Mouse (Mus musculus): ENCODE measurements around the gene Tnfrsf17. TPM values are rescaled to one million over a fixed set of nuclear protein-coding genes. Genes with fewer than 3 reads are reported as not detected.
"Not testable (repeated sequence)": the region's sequence is repeated elsewhere in the genome, so short reads cannot be mapped to it uniquely, and the experiment has no call there.

Gene Tnfrsf17
- not detected in 2 replicates for polyA plus RNA-seq (2011; ENCODE audit: insufficient read length, low read depth, missing spikeins)

GRCm38 (mm10) chr16:11313512-11313911 lies at the start of gene Tnfrsf17:
Gene Tnfrsf17, plus strand, starts transcription at chr16:11313812.
- Histone ChIP-seq H3K4me1 (ENCODE audit: control insufficient read depth, insufficient read depth, low read length) (no peaks in the 10 kb centered on the region), H3K27ac (ENCODE audit: insufficient read depth, low read length) (no peak within 1 kb of the TSS), H3K4me3 (ENCODE audit: insufficient read depth, low read length) (no peak within 1 kb of the TSS)
- no peak for TF ChIP-seq CTCF (IDR thresholded peaks at IDR 0.05; ENCODE audit: borderline replicate concordance, insufficient read depth, low read length)
- TF ChIP-seq POLR2A (IDR thresholded peaks at IDR 0.05; ENCODE audit: low read depth, low read length), result no peak

DNA sequence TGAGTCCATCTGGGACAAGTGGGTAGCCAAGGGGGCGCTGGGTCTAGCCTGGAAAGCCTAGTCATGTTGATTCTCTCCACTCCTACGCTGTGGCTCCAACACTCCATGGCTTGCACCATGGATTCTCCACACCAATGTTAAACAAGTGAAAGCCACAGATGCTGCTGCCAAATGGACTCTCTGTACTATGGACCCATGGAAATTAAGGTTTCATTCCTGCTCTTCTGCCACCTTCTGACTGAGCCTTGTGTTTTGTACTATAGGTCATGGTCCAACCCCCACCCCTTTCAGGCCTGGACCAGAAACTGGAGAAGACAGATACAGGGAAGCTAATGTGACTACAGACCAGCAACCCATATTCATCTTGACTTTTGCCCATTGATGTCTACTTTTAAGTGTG lies 47.1 kb upstream of the Tnfrsf17 start:
- TF ChIP-seq CTCF (IDR thresholded peaks at IDR 0.05; ENCODE audit: borderline replicate concordance, insufficient read depth, low read length), result no peak
- no peak for TF ChIP-seq POLR2A (IDR thresholded peaks at IDR 0.05; ENCODE audit: low read depth, low read length)
- no peak overlapping the region for H3K4me3 ChIP-seq (ENCODE audit: insufficient read depth, low read length)
- H3K27ac ChIP-seq (ENCODE audit: insufficient read depth, low read length), result no peak overlapping the region
- H3K4me1 ChIP-seq (ENCODE audit: control insufficient read depth, insufficient read depth, low read length), result no peaks in the 10 kb centered on the region

DNA sequence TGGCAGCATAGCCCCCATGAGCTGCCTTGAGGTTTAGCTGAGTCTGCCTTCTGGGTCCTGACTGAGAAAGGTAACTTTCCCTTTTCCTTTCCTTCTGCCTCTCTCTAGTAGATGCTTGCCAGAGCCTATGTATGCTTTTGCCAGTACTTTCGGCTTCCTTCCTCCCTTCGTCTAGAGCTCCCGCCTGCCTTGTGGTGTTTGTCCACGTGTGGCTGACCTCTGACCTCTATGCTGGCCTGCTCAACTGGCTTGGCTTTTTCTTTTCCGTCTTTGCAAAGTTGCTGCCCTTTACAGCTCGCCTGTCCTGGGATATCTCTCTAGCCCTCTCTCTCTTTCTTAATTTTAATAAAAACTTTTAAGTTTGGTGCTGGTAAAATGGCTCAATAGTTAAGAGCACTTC lies 43.8 kb upstream of the Tnfrsf17 start:
- Histone ChIP-seq H3K4me1 (ENCODE audit: control insufficient read depth, insufficient read depth, low read length) (no peaks in the 10 kb centered on the region), H3K27ac (ENCODE audit: insufficient read depth, low read length) (no peak overlapping the region), H3K4me3 (ENCODE audit: insufficient read depth, low read length) (no peak overlapping the region)
- TF ChIP-seq CTCF (IDR thresholded peaks at IDR 0.05; ENCODE audit: borderline replicate concordance, insufficient read depth, low read length) (no peak), POLR2A (IDR thresholded peaks at IDR 0.05; ENCODE audit: low read depth, low read length) (no peak)

DNA sequence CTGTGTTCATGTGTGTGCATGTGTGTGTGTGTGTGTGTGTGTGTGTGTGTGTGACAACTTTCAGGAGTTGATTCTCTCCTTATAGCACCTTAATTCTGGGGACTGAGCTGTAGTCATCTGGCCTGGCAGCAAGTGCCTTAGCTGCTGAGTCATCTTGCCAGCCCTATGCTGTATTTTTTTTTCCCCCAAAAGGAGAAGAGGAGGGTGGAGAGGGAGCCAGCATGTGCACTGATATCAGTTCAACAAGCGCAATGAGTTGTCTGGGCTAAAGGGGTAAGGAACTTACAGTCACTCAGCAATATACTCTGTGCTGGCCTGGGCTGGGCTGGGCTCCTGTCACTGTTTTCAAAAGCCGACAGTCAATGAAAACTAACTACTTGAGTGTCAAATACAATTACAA lies 43.0 kb upstream of the Tnfrsf17 start:
- TF ChIP-seq CTCF (IDR thresholded peaks at IDR 0.05; ENCODE audit: borderline replicate concordance, insufficient read depth, low read length) (no peak), POLR2A (IDR thresholded peaks at IDR 0.05; ENCODE audit: low read depth, low read length) (no peak)
- H3K4me1 ChIP-seq (ENCODE audit: control insufficient read depth, insufficient read depth, low read length), result no peaks in the 10 kb centered on the region
- H3K27ac ChIP-seq (ENCODE audit: insufficient read depth, low read length), result no peak overlapping the region
- H3K4me3 ChIP-seq (ENCODE audit: insufficient read depth, low read length), result no peak overlapping the region

GRCm38 (mm10) chr16:11271073-11271472 lies 42.5 kb upstream of the Tnfrsf17 start:
- Histone ChIP-seq H3K4me3 (ENCODE audit: insufficient read depth, low read length) (no peak overlapping the region), H3K27ac (ENCODE audit: insufficient read depth, low read length) (no peak overlapping the region), H3K4me1 (ENCODE audit: control insufficient read depth, insufficient read depth, low read length) (no peaks in the 10 kb centered on the region)
- TF ChIP-seq POLR2A (IDR thresholded peaks at IDR 0.05; ENCODE audit: low read depth, low read length), result no peak
- TF ChIP-seq CTCF (IDR thresholded peaks at IDR 0.05; ENCODE audit: borderline replicate concordance, insufficient read depth, low read length), result no peak

DNA sequence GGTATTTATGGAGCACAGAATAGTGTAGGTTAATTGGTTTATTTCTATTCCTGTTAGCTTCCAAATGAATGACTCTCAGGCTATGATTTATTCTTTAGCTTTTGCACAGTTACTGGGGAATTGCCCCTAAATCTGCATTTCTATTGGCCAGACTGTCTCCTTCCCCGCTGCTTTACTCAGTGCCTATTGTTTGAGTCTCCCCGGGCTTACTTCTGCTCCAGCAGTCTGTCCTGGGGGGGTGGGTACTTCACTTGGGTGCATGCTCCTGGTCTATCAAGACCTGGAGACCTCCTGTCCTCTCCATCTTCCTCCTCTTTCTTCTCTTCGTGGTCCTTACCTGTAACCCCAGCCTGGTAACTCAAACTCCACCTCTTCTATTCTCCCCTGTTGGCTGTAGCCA lies 36.7 kb upstream of the Tnfrsf17 start:
- no peaks in the 10 kb centered on the region for H3K4me1 ChIP-seq (ENCODE audit: control insufficient read depth, insufficient read depth, low read length)
- no peak for TF ChIP-seq CTCF (IDR thresholded peaks at IDR 0.05; ENCODE audit: borderline replicate concordance, insufficient read depth, low read length)
- no peak for TF ChIP-seq POLR2A (IDR thresholded peaks at IDR 0.05; ENCODE audit: low read depth, low read length)
- no peak overlapping the region for H3K4me3 ChIP-seq (ENCODE audit: insufficient read depth, low read length)
- no peak overlapping the region for H3K27ac ChIP-seq (ENCODE audit: insufficient read depth, low read length)

DNA sequence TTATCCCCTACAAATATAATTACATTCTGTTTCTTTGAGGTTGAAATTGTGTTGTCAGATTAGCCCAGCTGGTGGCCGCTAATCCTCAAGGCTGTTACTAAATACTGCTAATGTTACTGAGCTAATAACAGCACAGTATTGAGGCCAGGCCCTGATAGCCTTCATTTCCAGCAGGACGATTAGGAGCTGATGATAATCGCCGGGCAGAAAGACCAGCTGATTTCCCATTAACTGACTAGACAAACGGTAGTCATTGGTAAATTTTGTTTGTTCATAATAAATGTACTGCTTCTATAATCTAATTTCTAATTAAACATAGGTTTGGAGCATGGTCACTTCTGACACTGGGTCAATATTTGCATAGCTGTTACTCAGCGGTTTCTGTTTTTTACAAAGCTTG lies 34.8 kb upstream of the Tnfrsf17 start:
- H3K4me1 ChIP-seq (ENCODE audit: control insufficient read depth, insufficient read depth, low read length), result no peaks in the 10 kb centered on the region
- no peak overlapping the region for H3K27ac ChIP-seq (ENCODE audit: insufficient read depth, low read length)
- H3K4me3 ChIP-seq (ENCODE audit: insufficient read depth, low read length), result no peak overlapping the region
- TF ChIP-seq POLR2A (IDR thresholded peaks at IDR 0.05; ENCODE audit: low read depth, low read length) (no peak), CTCF (IDR thresholded peaks at IDR 0.05; ENCODE audit: borderline replicate concordance, insufficient read depth, low read length) (no peak)

DNA sequence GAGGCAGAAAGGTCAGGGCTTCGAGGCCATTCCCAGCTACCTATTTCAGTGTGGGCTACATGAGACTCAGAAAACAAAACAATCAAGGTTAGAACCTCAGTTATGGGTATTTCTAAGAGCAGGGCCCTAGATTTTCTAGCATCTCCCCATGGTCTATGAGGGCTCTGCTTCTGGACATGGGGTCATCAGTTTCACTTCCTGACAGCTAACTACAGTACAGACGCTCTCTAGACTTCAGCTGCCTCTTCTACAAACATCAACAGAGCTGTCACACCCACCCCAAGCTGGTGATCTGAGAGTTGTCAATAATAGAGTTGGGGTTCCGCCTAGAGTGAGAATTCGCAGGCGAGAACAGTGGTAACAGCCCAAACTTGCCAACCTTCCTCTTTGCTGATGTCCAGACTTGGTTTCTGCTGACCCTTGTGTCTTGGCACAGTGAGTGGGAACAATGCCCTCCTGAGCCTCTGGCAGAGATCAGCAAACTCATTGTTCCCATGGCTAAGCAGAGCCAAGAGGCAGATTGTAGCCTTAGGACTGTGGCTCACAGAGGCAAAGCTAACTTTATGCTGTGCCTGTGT lies 30.9 kb upstream of the Tnfrsf17 start:
- Histone ChIP-seq H3K4me3 (ENCODE audit: insufficient read depth, low read length) (no peak overlapping the region), H3K4me1 (ENCODE audit: control insufficient read depth, insufficient read depth, low read length) (peaks cover 2% of the 10 kb centered on the region; the same call in 1 of the 2 replicates)
- TF ChIP-seq POLR2A (IDR thresholded peaks at IDR 0.05; ENCODE audit: low read depth, low read length) (no peak), CTCF (IDR thresholded peaks at IDR 0.05; ENCODE audit: borderline replicate concordance, insufficient read depth, low read length) (no peak)

DNA sequence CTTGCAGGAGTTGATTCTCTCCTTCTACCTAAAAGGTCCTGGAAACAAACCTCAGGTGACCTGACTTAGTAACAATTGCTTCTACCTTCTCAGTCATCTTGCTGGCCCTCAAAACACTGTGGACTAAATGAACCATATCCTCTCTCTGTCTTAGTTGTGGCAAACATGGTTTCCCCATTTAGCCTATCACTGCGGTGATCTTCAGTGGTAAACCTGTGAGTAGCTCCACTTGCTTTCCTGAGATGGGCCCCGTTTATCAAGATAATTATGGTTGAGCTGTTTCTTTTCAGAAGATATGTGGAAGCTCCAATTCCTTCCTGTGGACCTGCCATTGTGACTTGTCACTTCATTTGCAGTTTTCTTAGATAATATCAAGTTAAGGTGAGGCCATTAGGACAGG lies 28.7 kb upstream of the Tnfrsf17 start:
- no peak for TF ChIP-seq POLR2A (IDR thresholded peaks at IDR 0.05; ENCODE audit: low read depth, low read length)
- no peak for TF ChIP-seq CTCF (IDR thresholded peaks at IDR 0.05; ENCODE audit: borderline replicate concordance, insufficient read depth, low read length)
- no peak overlapping the region for H3K4me3 ChIP-seq (ENCODE audit: insufficient read depth, low read length)
- peaks cover 2% of the 10 kb centered on the region; the same call in 1 of the 2 replicates for H3K4me1 ChIP-seq (ENCODE audit: control insufficient read depth, insufficient read depth, low read length)
- H3K27ac ChIP-seq (ENCODE audit: insufficient read depth, low read length), result no peak overlapping the region

More for the DNA sequence above, 30.9 kb upstream of the Tnfrsf17 start:
- H3K27ac ChIP-seq (ENCODE audit: insufficient read depth, low read length), result no peak overlapping the region

DNA sequence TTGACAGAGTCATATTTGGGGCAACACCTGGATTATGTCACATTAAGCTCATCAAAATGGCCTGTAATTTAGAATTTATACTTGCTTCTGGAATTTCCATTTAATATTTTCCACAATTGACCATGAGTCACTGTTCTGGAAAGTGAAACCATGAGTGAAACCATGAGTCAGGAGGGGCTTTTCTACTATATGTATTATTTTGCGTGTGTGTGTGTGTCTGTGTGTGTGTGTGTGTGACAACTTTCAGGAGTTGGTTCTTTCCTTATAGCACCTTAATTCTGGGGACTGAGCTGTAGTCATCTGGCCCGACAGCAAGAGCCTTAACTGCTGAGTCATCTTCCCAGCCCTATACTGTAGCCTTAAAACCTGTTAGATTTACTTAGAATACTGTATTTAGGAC lies 27.7 kb upstream of the Tnfrsf17 start:
- Histone ChIP-seq H3K4me1 (ENCODE audit: control insufficient read depth, insufficient read depth, low read length) (peaks cover 2% of the 10 kb centered on the region; the same call in 1 of the 2 replicates), H3K27ac (ENCODE audit: insufficient read depth, low read length) (no peak overlapping the region), H3K4me3 (ENCODE audit: insufficient read depth, low read length) (no peak overlapping the region)
- no peak for TF ChIP-seq CTCF (IDR thresholded peaks at IDR 0.05; ENCODE audit: borderline replicate concordance, insufficient read depth, low read length)
- no peak for TF ChIP-seq POLR2A (IDR thresholded peaks at IDR 0.05; ENCODE audit: low read depth, low read length)

GRCm38 (mm10) chr16:11288873-11289272 lies 24.7 kb upstream of the Tnfrsf17 start:
- H3K4me3 ChIP-seq (ENCODE audit: insufficient read depth, low read length); H3K4me1 ChIP-seq (ENCODE audit: control insufficient read depth, insufficient read depth, low read length); H3K27ac ChIP-seq (ENCODE audit: insufficient read depth, low read length): not testable (repeated sequence)

- not testable (repeated sequence) for H3K4me1 ChIP-seq (ENCODE audit: control insufficient read depth, insufficient read depth, low read length); H3K4me3 ChIP-seq (ENCODE audit: insufficient read depth, low read length); H3K27ac ChIP-seq (ENCODE audit: insufficient read depth, low read length)
These were observed 18.0 kb upstream of the Tnfrsf17 start for GRCm38 (mm10) chr16:11295583-11295982.
